Mouse (Mus musculus) liver, embryonic 14.5 days (tissue): ENCODE data around the gene Arpc3.

Experiments
- CTCF ChIP-seq: IDR thresholded peaks from 2 replicates; pipeline ENCODE4 v1.5.1; 2016; ENCODE audit warnings: antibody characterized with exemption, low read depth, control low read depth
- EP300 ChIP-seq: IDR thresholded peaks from 2 replicates; pipeline ENCODE4 v1.6.1; 2016; ENCODE audit warnings: antibody characterized with exemption, low read depth

- TF ChIP-seq CTCF (no peak), EP300 (no peak)
Observed at GRCm38 (mm10) chr5:122378171-122378570, 13.5 kb upstream of the Arpc3 start.
